Mouse (Mus musculus) kidney, adult 2 months (tissue): ENCODE data around the gene Bmper. TPM values are rescaled to one million over a fixed set of nuclear protein-coding genes. Genes with fewer than 3 reads are reported as not detected.

Experiments used
- DNase-seq: peaks from one replicate; pipeline ENCODE4 v3.0.0; 2021
- H3K27ac ChIP-seq: fragments of 200-500 bp; 2 replicates; pipeline ENCODE4 v1.5.1; 2012; ENCODE audit warnings: low read depth, low read length, control low read depth, inconsistent platforms; ENCODE audit not compliant: insufficient read depth
- H3K27me3 ChIP-seq: fragments of 200-500 bp; replicated peaks from 2 replicates; pipeline ENCODE4 v1.6.1; 2012; ENCODE audit warnings: mild to moderate bottlenecking, moderate library complexity, low read length, inconsistent platforms; ENCODE audit not compliant: control insufficient read depth, insufficient read depth
- H3K36me3 ChIP-seq: fragments of 200-500 bp; 2 replicates; pipeline ENCODE4 v1.6.1; 2012; ENCODE audit warnings: mild to moderate bottlenecking, moderate library complexity, low read length, inconsistent platforms; ENCODE audit not compliant: control insufficient read depth, insufficient read depth
- H3K4me1 ChIP-seq: fragments of 200-500 bp; 2 replicates; pipeline ENCODE4 v1.6.1; 2011; ENCODE audit warnings: low read length; ENCODE audit not compliant: control insufficient read depth, insufficient read depth
- H3K4me3 ChIP-seq: fragments of 200-500 bp; 2 replicates; pipeline ENCODE4 v1.5.1; 2011; ENCODE audit warnings: mild to moderate bottlenecking, low read depth, low read length, control low read depth; ENCODE audit not compliant: insufficient read depth
- CTCF ChIP-seq: fragments of 200-500 bp; conservative IDR thresholded peaks from 2 replicates; pipeline ENCODE4 v1.5.1; 2011; ENCODE audit warnings: low read depth, mild to moderate bottlenecking, control low read depth, low read length, moderate library complexity, mixed read lengths; ENCODE audit not compliant: insufficient read depth, insufficient read length
- POLR2A ChIP-seq: fragments of 200-500 bp; IDR thresholded peaks from one replicate; pipeline ENCODE4 v1.6.1; 2011; ENCODE audit warnings: low read depth, low read length, control low read depth
- WGBS: fragments of 180-500 bp; shearing (Covaris S2); methylation state at CpG from one replicate; pipeline ENCODE4 v1.1.7; 2018; 5-methylcytosine and 5-hydroxymethylcytosine counted together
- polyA plus RNA-seq: library from polyadenylated mRNA; depleted of rRNA; stranded (reverse); fragments of >200 nt; gene quantifications from 2 replicates; pipeline ENCODE4 v1.2.3, GENCODE M21; 2012

Bmper gene
- polyA plus RNA-seq, 1 experiment = 0.27 TPM

- Histone ChIP-seq H3K27me3 (no peaks in the 10 kb centered on the region), H3K4me3 (no peak overlapping the region), H3K4me1 (no peaks in the 10 kb centered on the region), H3K36me3 (no peaks in the 10 kb centered on the region), H3K27ac (no peak overlapping the region)
- no peak for TF ChIP-seq CTCF
- TF ChIP-seq POLR2A = no peak
- DNase-seq = no peak
- WGBS = 85% methylated on average over 6 of the region's 6 CpGs
Measured at GRCm38 (mm10) chr9:23251001-23251400, 28.1 kb downstream of the Bmper start.

DNA sequence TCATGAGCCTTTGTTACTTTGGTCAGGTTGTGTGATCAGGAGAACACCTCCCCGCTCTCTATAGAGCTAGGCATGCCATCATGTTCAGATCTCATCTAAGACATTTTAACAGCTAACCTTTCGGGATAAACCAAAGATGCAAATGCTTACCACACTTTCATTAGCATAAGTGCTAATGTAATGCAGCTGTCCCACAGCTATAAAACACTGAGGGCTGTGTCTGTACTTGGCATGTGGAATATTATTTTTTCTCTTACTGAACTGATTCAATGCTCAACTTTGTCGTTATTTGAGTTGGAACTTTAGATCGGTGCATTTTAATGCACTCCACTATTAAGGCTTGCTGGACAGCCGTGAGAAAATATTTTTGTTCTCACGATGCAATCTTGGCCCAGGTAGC is 30.7 kb downstream of the Bmper start:
- H3K4me1 ChIP-seq = no peaks in the 10 kb centered on the region
- WGBS = 80% methylated on average over 6 of the region's 6 CpGs
- DNase-seq = no peak
- no peaks in the 10 kb centered on the region for H3K36me3 ChIP-seq
- no peak overlapping the region for H3K4me3 ChIP-seq
- no peak overlapping the region for H3K27ac ChIP-seq
- H3K27me3 ChIP-seq = no peaks in the 10 kb centered on the region
- TF ChIP-seq CTCF = no peak
- no peak for TF ChIP-seq POLR2A

GRCm38 (mm10) chr9:23254237-23255214 is 31.6 kb downstream of the Bmper start:
- TF ChIP-seq POLR2A (no peak), CTCF (no peak)
- DNase-seq = no peak

GRCm38 (mm10) chr9:23255841-23256240 is 33.0 kb downstream of the Bmper start:
- no peaks in the 10 kb centered on the region for H3K4me1 ChIP-seq
- no peaks in the 10 kb centered on the region for H3K27me3 ChIP-seq
- no peak overlapping the region for H3K27ac ChIP-seq
- no peak for DNase-seq
- H3K4me3 ChIP-seq = no peak overlapping the region
- no peaks in the 10 kb centered on the region for H3K36me3 ChIP-seq
- TF ChIP-seq POLR2A (no peak), CTCF (no peak)
- 82% methylated on average over 2 of the region's 2 CpGs for WGBS

More at GRCm38 (mm10) chr9:23254237-23255214, 31.6 kb downstream of the Bmper start:
- Histone ChIP-seq H3K36me3 (no peaks in the 10 kb centered on the region), H3K4me1 (no peaks in the 10 kb centered on the region), H3K4me3 (no peak overlapping the region), H3K27ac (no peak overlapping the region), H3K27me3 (no peaks in the 10 kb centered on the region)
- 45% methylated on average over 37 of the region's 37 CpGs for WGBS

DNA sequence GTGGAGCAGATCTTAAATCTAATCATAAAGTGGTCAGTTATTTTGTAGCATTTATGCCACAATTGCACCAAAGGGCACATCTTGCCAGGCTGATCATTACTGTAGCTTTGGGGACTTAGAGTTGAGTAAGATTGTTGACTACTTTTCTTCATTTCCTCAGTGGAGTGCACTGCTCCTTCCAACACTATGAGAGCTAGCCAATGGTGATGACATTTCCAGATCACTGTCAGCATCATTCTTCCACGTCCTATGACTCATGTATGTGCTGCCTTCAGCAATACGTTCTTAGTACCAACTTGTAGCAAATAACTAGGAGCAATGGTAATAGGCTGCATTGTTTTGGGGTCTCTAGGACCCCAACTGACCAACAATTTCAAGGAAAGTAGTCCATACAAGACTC is 33.7 kb downstream of the Bmper start:
- Histone ChIP-seq H3K27me3 (no peaks in the 10 kb centered on the region), H3K4me3 (no peak overlapping the region), H3K27ac (no peak overlapping the region), H3K4me1 (no peaks in the 10 kb centered on the region), H3K36me3 (no peaks in the 10 kb centered on the region)
- TF ChIP-seq CTCF (no peak), POLR2A (no peak)
- 88% methylated on average over 2 of the region's 2 CpGs for WGBS
- no peak for DNase-seq

DNA sequence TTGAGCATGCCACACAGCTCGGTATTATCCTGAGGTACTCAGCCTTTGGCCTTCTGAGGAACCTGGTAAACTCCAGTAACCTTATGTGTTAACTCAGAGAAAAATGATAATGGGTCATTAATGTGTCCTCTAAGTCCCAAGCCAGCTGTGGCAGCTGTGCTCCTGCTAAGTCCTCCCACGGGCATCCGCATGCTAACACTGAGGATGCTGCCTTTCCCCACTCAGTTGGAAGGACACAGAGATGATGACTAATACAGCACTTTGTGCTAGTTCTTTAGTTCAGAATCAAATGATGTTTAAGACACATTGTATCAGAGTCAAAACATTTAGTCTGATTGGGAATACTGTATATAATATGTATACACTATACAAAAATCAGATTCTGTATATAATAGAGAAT is 39.0 kb downstream of the Bmper start:
- Histone ChIP-seq H3K36me3 (no peaks in the 10 kb centered on the region), H3K4me3 (no peak overlapping the region), H3K27ac (no peak overlapping the region), H3K4me1 (no peaks in the 10 kb centered on the region), H3K27me3 (no peaks in the 10 kb centered on the region)
- no peak for TF ChIP-seq POLR2A
- TF ChIP-seq CTCF = no peak
- no peak for DNase-seq
- 81% methylated on average over 3 of the region's 3 CpGs for WGBS

DNA sequence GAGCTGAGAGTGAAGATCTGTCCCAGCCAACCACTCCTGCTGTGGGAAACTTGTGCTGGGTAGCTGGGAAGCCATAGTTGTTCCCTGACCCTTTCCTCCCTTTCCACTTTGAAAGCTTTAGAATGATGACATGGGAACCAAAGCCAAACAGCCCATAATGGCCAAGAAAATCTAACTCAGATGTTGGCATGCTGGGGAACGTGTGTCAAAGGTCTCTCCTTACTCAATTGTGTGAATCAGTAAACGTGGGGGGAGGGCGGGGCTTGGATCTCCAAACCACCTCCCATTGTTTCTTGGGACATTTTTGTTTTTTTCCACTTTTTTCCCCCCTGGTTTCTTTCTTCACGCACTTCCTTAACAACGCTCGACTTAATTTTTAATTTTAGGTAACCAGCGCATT is 40.0 kb downstream of the Bmper start:
- TF ChIP-seq CTCF (no peak), POLR2A (no peak)
- 74% methylated on average over 7 of the region's 7 CpGs for whole genome bisulfite sequencing
- H3K27me3 ChIP-seq = no peaks in the 10 kb centered on the region; the same call in 1 of the 2 replicates
- DNase-seq = no peak
- H3K4me1 ChIP-seq = no peaks in the 10 kb centered on the region
- H3K4me3 ChIP-seq = no peak overlapping the region
- H3K36me3 ChIP-seq = no peaks in the 10 kb centered on the region
- H3K27ac ChIP-seq = no peak overlapping the region
